Mouse (Mus musculus) cerebellum, adult 8-10 months (tissue): ENCODE measurements around the gene Tm7sf2.

Source experiments
- DNase-seq: peaks from one replicate; pipeline ENCODE4 v3.0.0; 2022

The Tm7sf2 gene

DNA sequence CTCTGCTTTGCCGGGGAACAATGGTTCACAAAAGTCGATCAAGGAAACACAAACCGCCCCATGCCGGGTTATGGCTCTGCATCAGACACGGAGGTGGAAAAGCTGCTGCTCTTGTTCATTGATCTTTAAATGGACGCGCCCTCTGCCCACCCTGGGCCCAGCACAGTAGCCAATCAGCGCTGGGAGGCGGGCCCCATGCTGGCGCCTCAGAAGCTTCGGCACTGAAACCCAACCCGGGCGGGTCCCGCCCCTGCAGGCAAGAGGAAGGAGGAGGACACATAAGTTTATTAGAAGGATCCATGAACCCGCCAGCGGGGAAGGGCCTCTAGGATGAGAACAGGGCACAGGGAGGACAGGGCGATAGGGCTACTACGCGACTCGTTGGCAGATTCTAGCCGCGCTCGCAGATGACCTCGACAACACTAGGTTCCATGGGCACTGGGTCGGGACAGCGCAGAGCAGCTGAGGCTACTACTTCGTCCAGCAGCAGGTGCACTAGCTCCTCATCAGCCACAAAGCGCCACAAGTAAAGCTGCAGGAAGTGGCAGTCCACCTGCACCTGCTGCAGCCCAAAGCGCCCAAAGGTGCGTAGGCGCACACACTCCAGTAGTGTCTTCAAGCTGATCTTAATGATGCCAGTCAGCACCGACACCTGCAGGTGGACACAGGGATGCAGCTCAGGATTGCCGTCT, at the start of gene Tm7sf2:
TSS of gene Tm7sf2 (minus strand) at position 650 of the 692 bp plus-strand sequence.
- peak; percentile 81 for DNase-seq

DNA sequence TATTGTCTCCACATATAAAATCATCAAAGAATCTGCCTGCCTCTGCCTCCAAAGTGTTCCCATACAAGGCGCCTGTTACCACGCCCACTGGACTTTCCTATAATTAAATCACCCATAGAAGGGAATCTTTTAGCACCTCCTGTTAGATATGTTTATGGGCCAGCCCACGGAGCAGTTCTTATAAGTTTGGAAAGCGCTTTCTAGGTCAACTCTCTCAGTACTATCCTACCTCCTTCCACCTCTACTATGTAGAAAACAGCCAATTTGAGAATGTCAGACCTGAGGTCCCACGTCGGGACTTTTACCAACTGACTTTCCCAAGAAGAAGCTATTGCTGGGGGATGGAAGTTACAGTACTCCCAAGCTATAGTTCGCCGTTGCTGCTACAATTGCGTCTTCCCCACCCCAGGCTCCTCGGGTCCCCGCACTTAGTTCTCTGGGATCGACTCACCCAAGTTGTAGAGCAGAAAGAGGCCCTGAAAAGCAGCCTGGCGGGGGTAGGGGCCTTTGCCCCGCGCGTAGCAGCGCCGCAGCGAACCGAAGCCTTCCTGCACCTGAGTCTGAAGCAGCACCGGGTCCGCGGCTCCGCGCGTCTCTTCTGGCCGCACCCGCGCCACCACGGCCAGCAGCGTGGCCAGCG, 49.3 kb upstream of the Tm7sf2 start:
- no peak for DNase-seq

DNA sequence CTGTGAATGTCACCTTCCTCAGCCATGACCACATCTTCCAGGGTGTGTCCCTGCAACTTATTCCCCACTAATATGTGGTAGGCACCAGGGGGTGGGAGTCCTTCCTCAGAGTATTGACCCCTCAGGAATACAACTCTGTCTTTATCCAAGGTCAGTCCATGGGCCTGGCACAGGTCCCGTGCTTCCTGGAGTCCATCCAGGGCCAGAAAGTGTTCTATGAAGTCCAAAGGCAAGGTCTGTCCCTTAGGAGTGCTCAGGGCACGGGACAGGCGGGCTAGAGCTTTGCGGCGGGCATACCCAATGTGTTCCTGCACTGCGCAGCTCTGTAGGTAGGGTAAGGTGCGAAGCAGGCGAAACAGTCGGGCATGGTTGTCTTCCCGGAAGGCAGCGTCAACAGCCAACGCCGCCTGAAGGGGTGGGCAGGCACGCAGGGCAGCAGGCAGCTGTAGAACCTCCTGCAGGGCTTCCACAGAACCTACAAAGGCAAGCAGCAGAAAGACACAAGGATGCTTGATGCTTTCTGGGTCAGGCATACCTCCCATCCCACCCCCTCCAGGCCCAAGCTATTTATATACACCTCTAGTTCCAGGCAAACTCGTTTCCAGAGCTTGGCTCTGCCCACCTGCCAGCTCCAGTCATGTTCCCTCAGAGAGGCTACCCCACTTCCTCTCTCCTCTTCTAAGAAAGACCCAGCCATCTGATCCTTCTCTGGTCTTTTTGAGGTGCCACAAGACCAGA, 48.1 kb upstream of the Tm7sf2 start:
- no peak for DNase-seq

DNA sequence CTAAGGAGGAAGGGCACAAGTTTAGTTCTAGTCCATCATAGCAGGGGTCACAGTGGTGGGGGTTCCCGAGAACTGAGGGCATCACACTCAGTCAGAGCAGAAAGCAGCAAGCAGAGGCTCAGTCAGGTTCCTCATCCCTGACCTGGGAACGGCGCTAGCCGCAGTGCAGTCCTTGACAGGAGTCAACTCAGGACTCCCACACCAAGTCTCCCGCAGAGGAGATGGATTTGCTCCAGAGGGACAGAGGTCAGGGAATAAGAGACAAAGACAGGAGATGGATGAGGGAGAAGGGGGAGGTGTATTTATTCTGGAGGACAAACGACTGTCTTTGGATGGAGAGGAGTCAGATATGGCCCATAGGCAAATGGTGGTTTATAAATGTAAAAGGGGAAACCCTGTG, 44.9 kb upstream of the Tm7sf2 start:
- no peak for DNase-seq

DNA sequence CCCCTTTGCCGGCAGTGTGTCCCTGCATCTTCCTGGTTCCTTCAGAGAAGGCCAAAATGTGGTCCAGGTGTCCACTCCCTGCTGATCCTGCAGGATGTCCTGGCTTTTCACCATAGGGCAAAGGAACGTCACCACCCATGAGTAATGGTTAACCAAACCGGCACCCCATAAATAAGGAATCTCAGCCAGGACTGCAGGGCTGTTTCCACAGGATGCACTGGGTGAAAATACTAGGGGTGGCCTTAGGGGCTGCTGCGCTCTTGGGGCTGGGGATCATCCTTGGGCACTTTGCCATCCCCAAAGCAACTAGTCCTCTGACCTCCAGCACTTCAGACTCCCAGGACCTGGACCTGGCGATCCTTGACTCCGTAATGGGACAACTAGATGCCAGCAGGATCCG, 37.4 kb upstream of the Tm7sf2 start, which contains the start of gene Naaladl1:
TSS of gene Naaladl1 (plus strand) at position 197 of the 400 bp plus-strand sequence.
- DNase-seq = no peak

DNA sequence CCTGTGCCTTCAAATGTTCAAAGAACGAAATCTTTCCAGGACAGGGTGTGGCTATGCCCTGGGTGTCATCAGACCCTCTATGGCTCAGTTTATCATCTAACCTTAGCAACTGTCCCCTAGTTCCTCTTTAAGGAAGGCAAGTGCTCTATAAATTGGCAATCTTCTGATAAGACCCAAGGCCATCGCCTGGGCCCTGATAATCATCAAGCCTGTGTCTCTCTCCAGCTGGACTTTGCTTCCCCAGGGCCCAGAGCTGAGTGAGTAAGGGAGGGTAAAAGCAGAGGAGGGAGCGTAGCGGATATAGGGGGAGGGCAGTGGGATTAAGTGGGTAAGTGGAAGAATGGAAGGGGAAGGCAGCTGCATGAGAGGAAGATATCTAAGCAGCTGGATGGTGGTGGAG, 36.3 kb upstream of the Tm7sf2 start:
- DNase-seq = no peak

DNA sequence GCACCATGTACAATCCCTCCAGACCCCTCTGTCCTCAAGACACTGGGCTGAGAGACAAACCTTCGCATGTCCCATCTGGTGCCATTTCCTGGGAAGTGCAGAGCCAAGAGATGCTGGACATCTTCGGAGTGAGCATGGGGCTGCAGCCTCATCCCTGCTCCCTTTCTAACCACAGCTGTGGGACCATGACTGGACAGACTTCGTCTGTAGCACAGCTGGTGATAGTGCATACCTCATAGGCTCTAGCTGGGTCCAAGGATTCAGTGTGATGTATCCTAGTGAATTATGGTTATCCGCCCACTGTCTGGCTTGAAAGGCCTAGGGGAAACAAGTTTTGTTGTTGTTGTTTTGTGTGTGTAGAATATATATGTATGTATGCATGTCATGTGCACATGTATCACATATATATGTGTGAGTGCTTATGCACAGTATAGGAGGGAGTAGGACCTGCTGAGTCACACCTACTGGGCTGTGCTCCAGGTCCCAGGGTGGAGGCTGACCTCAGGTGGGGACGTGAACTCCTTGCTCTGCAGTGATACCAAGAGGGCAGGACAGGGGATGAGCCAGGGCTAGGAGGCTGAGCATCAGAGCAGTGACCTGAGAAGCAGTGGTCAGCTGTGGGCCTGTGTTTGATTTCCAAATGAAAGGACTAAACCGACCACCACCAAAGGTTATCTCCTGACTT, 34.1 kb upstream of the Tm7sf2 start:
- DNase-seq = no peak

DNA sequence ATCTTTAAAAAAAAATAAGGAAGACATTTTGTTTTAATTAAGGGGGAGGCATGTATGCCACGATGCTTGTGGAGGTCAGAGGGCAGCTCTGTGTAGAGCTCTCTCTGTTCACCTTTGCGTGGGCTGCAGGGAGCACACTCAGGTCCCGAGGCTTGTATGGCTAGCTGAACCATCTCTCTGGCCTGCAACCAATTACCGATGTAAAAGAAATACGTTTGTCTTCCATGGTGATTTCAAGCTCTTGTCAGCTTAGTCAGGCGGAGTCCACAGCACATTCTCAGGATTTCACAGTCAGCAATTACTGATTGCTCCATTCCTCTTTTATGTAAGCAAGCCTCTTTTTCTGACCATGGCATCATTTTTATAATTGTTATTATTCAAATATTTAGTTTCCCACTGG, 33.0 kb upstream of the Tm7sf2 start:
- DNase-seq = no peak

DNA sequence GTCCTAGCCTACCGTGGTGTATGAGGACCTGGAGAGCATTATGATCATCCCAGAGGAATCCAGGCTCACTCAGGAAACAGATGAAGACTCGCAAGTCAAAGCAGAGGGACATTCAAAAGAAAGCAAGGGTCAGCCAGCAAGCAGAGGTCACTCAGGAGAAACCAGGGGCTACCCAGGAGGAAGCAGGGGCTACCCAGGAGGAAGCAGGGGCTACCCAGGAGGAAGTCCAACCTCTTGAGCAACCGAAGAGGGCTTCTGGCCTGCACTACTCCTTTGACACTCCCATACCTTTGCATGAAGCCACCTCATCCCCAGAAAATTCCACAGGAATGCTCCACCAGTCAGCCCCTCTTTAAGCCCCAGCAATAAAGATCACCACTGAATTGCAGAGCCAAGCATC, 29.7 kb upstream of the Tm7sf2 start:
- DNase-seq = no peak

DNA sequence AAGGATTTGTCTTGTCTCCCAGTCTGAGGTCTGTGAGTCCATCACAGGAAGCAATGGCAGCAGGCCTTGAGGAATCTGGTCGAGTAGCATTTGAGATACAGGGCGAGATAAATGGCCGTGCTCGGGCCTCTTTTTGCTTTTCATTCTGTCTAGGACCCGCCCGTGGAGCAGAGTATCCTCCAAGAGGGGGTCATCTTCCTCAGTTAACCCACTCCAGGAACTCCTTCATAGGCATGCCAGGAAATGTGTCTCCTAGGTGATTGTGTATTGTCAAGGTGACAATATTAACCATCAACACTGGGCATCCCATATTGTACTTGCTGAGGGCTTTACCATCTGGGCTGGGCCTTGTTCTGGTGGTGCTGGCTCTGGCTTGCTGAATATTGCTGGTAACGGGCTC, 25.9 kb upstream of the Tm7sf2 start, which contains the start of gene AC131692.1:
TSS of gene AC131692.1 (plus strand) at position 301 of the 400 bp plus-strand sequence.
- no peak for DNase-seq

DNA sequence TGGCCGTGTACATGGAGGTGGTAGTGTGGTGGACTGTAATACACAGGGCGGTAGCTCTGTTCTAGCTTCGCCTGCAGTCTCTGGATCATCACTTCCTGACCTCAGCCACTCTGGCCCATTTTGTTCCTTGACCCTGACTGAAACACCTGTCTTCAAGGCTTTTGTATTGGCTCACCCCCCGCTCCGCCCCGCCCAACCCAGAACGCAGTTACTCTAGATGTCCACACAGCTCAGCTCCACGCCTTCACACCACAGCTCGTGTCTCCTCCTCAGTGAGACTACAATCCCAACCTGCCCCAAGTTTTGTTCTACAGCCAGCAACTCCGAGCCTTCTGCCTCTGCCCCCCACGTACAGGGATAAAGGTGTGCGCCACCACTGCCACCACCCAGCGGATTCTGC, 20.7 kb upstream of the Tm7sf2 start:
- DNase-seq = no peak

DNA sequence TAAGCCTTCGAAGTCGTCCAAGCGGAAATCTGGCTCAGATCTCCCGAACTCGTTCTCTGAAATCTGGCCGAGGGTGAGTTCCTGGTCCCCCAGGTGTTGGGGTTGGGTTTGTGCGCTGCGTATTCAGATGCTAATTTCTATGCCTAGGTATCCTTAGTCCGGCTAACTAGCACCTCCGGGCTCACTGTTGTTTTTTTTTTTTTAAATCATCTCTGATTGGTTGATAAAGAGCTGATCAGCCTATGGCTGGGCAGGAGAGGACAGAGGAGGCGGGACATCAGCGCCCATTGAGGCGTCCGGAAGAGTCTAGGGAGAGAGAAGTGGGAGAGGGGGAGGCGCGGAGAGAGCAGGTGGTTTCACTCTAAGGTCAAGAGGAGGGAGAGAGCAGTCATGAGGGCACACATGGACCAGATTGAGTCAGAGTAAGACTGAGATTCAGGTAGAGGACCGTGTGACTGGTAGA, 17.3 kb upstream of the Tm7sf2 start:
- DNase-seq = no peak

DNA sequence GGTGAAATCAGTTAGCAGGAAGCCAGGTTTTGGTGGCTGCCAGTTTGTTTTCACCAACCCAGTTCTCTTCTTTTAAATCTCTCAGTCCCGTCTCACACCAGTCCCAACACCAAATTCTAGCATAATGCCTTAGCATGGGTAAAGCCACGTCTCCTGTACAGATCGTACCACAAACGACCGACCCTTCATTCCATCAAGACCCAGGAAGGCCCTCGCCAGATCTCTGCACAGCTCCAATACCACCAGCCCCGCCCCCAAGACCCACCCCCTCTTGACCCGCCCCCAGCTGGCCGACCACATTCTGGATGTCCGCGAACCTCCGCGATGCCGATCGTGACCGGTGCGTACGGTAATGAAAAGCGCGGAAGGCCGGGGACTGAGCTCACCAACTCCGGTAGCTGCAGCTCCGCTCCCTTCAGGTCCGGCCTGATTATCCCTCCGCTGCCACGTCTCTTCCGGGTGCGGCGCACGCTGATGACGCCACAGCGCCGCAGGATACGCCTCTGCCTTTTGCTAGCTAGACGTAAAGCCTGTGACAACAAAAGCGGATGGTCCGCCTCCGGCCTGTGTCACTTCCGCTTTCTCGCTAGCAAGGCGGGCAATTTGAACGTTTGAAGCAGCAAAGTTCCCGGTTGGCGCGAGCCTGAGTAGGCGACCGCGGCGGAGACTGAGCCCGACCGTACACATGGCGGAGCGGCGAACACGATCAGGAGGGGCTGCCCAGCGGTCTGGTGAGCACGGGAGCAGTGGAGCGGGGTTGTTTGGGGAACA, 16.5 kb upstream of the Tm7sf2 start, which contains the start of the genes Zfpl1 and Cdca5:
TSS of gene Zfpl1 (minus strand) at position 479 of the 771 bp plus-strand sequence.
TSS of gene Cdca5 (plus strand) at position 506 of the 771 bp plus-strand sequence.
- DNase-seq = peak; percentile 96

DNA sequence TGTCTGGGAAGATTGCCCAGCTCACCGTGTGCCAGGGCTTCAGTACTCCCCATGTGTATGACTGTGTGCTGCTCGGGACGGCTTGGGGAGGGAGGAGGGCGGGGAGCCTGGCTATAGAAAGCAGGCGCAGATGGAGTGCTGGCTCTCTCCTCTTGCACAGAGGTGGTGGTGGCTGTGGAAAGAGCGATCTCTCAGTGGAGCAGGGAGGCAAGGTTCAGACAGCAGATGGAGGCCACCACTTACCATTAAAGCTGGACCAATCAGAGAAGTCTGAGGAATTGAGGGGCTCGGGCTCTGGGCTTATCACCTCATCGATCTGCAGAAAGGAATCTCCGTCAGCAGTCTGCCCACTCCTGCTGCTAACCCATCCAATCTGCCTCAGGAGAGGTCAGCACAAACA, 14.0 kb upstream of the Tm7sf2 start, which contains the start of gene Gm28374:
TSS of gene Gm28374 (minus strand) at position 101 of the 400 bp plus-strand sequence.
- DNase-seq = no peak

DNA sequence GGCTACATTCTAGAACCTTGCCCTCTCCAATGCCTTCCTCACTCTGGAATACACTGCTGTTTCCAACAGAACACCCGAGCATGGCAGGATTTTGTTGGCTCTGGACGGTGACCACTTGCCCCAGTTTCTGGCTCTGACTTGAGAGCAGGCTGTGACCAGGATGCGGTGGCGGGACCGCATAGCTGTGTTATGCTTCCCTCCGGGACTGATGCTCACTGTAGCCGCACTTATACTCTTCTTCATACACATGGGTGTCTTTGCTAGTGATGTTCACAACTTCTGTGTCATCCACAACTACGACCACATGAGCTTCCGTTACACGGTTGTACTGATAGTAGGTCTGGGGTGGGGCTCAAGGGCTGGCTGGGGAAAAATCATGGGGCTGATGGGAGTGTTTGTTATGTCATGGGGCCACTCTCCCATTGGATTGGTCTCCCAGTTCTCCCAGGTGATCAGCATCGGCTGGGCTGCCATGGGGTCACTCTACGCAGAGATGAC, 11.9 kb upstream of the Tm7sf2 start, which contains the start of gene Tmem262:
TSS of gene Tmem262 (plus strand) at position 51 of the 498 bp plus-strand sequence.
- no peak for DNase-seq

DNA sequence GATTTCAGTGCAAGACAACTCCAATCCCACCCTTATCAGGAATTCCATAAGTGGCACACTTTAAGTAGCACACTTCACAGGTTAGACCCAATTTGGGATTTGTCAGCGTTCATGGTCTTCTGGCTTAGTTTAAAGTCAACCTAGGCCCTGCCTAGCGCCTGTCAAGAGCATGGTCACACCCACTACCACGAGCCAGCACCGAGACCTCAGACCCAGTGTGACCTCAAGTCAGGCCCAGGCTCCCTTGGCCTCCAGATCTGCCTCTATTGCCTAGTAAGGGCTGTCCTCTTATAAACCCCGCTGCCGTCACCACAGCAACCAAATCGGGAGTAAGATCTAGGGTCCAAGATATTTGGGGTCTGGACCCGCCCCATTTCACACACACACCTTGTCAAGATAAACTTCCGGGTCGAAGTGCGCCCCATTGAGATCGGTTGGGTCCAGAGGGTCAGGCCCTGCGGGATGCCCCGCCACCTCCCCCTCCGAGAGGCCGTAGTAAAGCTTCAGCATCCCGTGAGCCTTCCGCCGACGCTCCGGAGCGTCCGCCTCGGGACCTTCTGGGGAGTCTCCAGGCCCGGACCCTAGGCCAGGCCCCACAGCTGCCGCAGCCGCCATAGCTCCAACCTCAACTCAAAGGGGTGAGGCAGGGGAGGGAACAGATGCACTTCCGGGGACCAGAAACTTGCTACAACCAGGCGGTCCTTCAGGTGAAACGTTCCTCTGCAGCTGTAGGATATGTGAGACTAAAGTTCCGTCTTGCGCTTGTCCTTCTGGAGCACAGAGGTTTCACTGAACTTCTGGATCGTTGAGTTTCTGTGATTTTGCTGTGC, 8.6 kb upstream of the Tm7sf2 start, which contains the start of gene Vps51:
TSS of gene Vps51 (minus strand) at position 668 of the 830 bp plus-strand sequence.
- DNase-seq = peak; percentile 84

DNA sequence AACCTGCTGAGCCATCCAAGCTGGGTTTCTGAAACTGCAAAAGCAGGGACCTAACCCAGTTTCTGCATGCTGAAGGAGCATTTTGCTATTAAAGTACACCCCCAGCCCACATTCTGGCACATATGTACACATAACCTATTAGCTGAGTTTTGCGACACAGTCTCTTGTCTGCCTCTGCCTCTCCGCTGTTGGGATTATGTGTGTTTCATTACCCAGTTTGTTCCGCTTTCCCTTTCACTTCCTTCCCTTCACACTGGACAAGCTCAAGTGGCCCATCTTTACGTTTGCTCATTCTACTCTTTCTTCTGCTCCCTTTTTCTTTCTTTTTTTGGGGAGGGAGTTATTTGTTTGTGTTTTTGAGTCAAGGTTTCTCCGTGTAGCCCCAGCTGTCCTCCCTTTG, 5.7 kb upstream of the Tm7sf2 start:
- no peak for DNase-seq

DNA sequence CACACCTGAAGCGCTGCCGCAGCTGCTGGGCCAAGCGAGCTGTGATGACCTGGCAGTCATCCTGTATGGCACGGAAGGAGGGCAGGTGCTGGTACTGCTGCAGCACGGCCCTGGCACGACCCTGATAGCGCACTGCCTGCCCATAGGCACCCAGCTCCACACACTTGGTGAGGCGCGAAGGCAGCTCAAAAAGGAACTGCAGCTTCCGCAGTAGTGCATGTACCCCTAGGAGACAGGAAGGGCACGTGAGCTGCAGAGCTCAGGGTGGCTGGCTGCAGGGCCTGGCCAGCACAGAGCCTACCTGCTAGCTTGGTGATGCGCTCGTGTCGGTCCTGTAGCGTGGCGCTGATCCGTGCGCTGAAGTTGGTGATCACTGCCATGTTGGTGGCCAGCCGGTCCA, 3.1 kb upstream of the Tm7sf2 start:
- DNase-seq = peak; percentile 9

DNA sequence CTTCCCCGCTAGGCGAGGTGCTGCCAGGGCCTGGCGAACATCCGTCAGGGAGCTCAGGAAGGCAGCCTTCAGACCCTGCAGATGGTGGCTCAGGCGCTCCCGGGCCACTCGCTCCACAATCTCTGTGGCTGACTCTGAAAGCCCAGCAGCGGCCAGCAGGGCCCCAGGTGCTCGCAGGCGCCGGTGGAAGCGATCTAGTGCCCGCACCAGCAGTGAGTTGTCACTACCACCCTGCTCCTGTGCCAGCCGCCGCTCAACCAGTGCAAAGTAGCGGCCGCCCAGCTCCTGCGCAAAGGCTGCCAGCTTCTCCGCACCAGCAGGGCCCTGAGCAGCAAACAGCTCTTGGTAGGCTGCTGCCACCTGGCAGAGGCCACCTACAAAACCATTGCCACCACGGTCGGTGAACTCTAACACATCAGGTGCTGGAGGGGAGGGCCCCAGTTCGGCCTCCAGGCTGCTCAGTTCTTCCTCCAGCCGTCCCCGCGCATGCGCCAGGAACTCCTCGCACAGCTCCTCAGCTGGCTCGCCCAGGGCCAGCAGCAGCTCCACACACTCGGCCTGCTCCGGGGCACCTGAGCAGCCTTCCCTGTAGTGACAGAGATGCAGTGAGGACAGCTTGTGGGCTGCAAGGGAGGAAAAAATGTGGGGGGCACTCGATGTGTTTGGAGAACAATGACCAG, 2.5 kb upstream of the Tm7sf2 start:
- no peak for DNase-seq

DNA sequence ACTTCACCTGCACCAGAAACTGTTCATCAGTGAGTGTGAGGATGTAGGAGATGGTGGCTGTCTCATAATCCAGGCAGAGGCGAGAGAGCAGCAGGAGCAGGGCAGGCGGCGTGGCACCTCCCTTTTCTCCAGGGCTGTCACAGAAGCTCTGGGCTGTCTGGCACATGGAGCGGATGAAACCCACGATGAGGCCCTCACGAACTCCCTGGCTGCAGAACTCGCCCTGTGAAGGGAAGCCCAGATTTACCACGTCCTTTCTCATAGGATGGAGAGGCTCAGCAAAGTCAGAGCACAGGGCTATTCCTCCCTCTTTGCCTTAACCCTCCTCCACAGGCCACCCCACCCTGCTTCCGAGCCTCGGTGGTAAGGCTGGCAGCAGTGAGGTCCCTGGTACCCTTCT, 1.7 kb upstream of the Tm7sf2 start:
- DNase-seq = no peak
